In the genomic region with DNA sequence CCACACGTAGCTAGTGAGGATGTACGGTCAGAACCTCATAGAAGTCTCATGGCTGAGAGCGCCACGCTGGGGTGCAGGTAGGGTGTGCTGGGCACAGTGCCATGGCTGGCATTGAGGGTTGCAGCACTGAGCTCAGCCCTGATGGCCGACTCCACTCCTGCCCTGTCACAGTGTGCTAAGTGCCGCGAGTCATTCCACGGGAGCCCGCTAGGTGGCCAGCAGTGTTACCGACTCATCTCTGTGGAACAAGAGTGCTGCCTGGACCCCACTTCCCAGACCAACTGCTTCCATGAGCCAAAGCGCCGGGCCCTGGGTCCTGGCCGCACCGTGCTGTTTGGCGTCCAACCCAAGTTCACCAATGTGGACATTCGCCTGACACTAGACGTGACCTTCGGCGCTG, we compare ENCODE assay signal across 15 mouse cellular contexts. TPM values are rescaled to one million over a fixed set of nuclear protein-coding genes. Genes with fewer than 3 reads are reported as not detected.
DNase-seq lines count a peak whose midpoint lies in the region; ATAC-seq and TF ChIP-seq lines count a peak whose summit lies in the region.
"Had no signal": no experiment of that assay in that cellular context is flagged by ENCODE, and none has a peak within 500 bp of the region (broad histone marks: within the 10 kb centered on the region; RNA-seq: fewer than 3 reads in every experiment).

No protein-coding gene starts in this region.

- no peak overlapping the region for H3K27ac ChIP-seq in kidney, embryonic 16.5 days (ENCODE audit: low read length)
- no peak overlapping the region for H3K27ac ChIP-seq in ES-E14 (ENCODE audit: insufficient read depth, low read depth, low read length, poor library complexity, severe bottlenecking)
- no peak overlapping the region for H3K27ac ChIP-seq in liver, postnatal 0 days (ENCODE audit: low read depth)
- H3K27ac ChIP-seq: embryonic facial prominence, embryonic 13.5 days; limb, embryonic 15.5 days had no signal

- ATAC-seq in kidney, embryonic 16.5 days (ENCODE audit: low FRiP score, low TSS enrichment), result no peak
- ATAC-seq in liver, postnatal 0 days, result no peak
- ATAC-seq: activated CD4-positive, CD25-positive, alpha-beta regulatory T cell, adult 4 months had no signal

- TF ChIP-seq CTCF in liver, postnatal 0 days (IDR thresholded peaks at IDR 0.05; ENCODE audit: low read depth), result peak; percentile 37

- WGBS in kidney, embryonic 16.5 days, result 86% methylated on average over 19 of the region's 19 CpGs
- WGBS in liver, postnatal 0 days (ENCODE audit: insufficient replicate concordance), result 85% methylated on average over 19 of the region's 19 CpGs

- peaks cover 47% of the 10 kb centered on the region for H3K36me3 ChIP-seq in kidney, embryonic 16.5 days (ENCODE audit: insufficient read depth, low read length)
- peaks cover 12% of the 10 kb centered on the region; the same call in 1 of the 2 replicates for H3K36me3 ChIP-seq in ES-E14 (ENCODE audit: control insufficient read depth, insufficient read depth, low read length, poor library complexity, severe bottlenecking)
- H3K36me3 ChIP-seq in liver, postnatal 0 days (replicated peaks; ENCODE audit: insufficient read depth, low read length), result no peaks in the 10 kb centered on the region

- peak; percentile 30 to 51 for DNase-seq in kidney, postnatal 25 days
- DNase-seq in ES-E14 (ENCODE audit: low read depth, low spot score) (peak; percentile 41), MN1 (ENCODE audit: low spot score) (no peak)
- DNase-seq in brain, adult 2 months (ENCODE audit: low read depth, low spot score), result peak; percentile 85
- no peak for DNase-seq in liver, postnatal 0 days
- DNase-seq in frontal cortex, postnatal 14 days (ENCODE audit: low spot score in 2 of 2), result no peak
- no peak for DNase-seq in B cell, adult 2 months
- DNase-seq: heart, adult 11 months had no signal

- peaks cover 4% of the 10 kb centered on the region for H3K4me1 ChIP-seq in kidney, embryonic 16.5 days (ENCODE audit: insufficient read depth, low read length)
- peaks cover 0 to 21% of the 10 kb centered on the region in 2 experiments; a peak in 1 of 4 replicates for H3K4me1 ChIP-seq in ES-E14 (ENCODE audit: control insufficient read depth in 2 of 2, insufficient read depth in 2 of 2, low read length in 2 of 2, poor library complexity in 1 of 2)
- no peaks in the 10 kb centered on the region for H3K4me1 ChIP-seq in liver, postnatal 0 days (ENCODE audit: insufficient read depth)

- no peak for TF ChIP-seq EP300 in liver, postnatal 0 days (IDR thresholded peaks at IDR 0.05; ENCODE audit: low read depth)

- in situ Hi-C loops in ES-E14 (cut with MboI; ENCODE audit: low sequenced_read_pairs in 2 of 2, unreplicated experiment in 2 of 2), result no loop called here

- H3K4me3 ChIP-seq in kidney, embryonic 16.5 days (ENCODE audit: low read length), result no peak overlapping the region
- H3K4me3 ChIP-seq in ES-E14 (ENCODE audit: insufficient read depth in 1 of 2, low read depth in 1 of 2, low read length in 2 of 2, poor library complexity in 1 of 2, severe bottlenecking in 1 of 2), result no peak overlapping the region; a peak in 1 of 4 replicates
- no peak overlapping the region for H3K4me3 ChIP-seq in liver, postnatal 0 days (ENCODE audit: low read depth, low read length)
- H3K4me3 ChIP-seq: embryonic facial prominence, embryonic 13.5 days; limb, embryonic 15.5 days; myocyte had no signal

- no peak overlapping the region for H3K9ac ChIP-seq in kidney, embryonic 16.5 days (replicated peaks; ENCODE audit: low read length)
- no peak overlapping the region for H3K9ac ChIP-seq in ES-E14 (ENCODE audit: insufficient read depth, low read depth, low read length, poor library complexity, severe bottlenecking)
- H3K9ac ChIP-seq in liver, postnatal 0 days (replicated peaks), result no peak overlapping the region
- H3K9ac ChIP-seq: embryonic facial prominence, embryonic 13.5 days; limb, embryonic 15.5 days had no signal

- peaks cover 21% of the 10 kb centered on the region for H3K27me3 ChIP-seq in kidney, embryonic 16.5 days (ENCODE audit: insufficient read depth, low read length)
- peaks cover 24% of the 10 kb centered on the region for H3K27me3 ChIP-seq in liver, postnatal 0 days (ENCODE audit: insufficient read depth, low read length)

- H3K4me2 ChIP-seq in kidney, embryonic 16.5 days (replicated peaks; ENCODE audit: low read depth, low read length), result no peak overlapping the region
- H3K4me2 ChIP-seq in liver, postnatal 0 days (ENCODE audit: low read depth, low read length), result no peak overlapping the region
- H3K4me2 ChIP-seq: embryonic facial prominence, embryonic 13.5 days; limb, embryonic 15.5 days had no signal

- H3K9me3 ChIP-seq in kidney, embryonic 16.5 days (ENCODE audit: low read length), result no peaks in the 10 kb centered on the region
- H3K9me3 ChIP-seq in ES-E14 (ENCODE audit: control insufficient read depth, insufficient read depth, low read depth, low read length), result no peaks in the 10 kb centered on the region
- H3K9me3 ChIP-seq in liver, postnatal 0 days (ENCODE audit: low read length), result no peaks in the 10 kb centered on the region
- H3K9me3 ChIP-seq: embryonic facial prominence, embryonic 13.5 days; limb, embryonic 15.5 days had no signal

TF ChIP-seq in ES-E14, 5 proteins besides CTCF, POLR2A, EP300 and RAD21:
- no peak for TF ChIP-seq MAFK (IDR thresholded peaks at IDR 0.05; ENCODE audit: insufficient read depth, low read depth, low read length)
- TF ChIP-seq HCFC1 (IDR thresholded peaks at IDR 0.05; ENCODE audit: borderline replicate concordance, insufficient read depth, low read length), result no peak

RNA-seq across cellular contexts. Expression of a gene that starts 6.4 kb away (rescaled TPM):
- polyA plus RNA-seq in kidney, embryonic 16.5 days (2015; fragmentation: Nextera tagmentation; extraction: Ambion mirVana), result 1.4 TPM in 1 of 2 replicates, not detected in the other
- total RNA-seq in ES-E14 (2012; rRNA removed), result not detected in 2 replicates
- polyA plus RNA-seq in liver, postnatal 0 days (2015; fragmentation: Nextera tagmentation; extraction: Ambion mirVana), result not detected in 2 replicates
- polyA plus RNA-seq: activated CD4-positive, CD25-positive, alpha-beta regulatory T cell, adult 4 months; intestine, embryonic 14.5 days; myocyte; spleen, adult 2 months had no signal

RNA-seq across cellular contexts. Expression of a gene that starts 35.4 kb away (rescaled TPM):
- 11.2 and 11.9 TPM in 2 replicates for polyA plus RNA-seq in kidney, embryonic 16.5 days (2015; fragmentation: Nextera tagmentation; extraction: Ambion mirVana)
- 3.8 and 4.7 TPM in 2 replicates for total RNA-seq in ES-E14 (2012; rRNA removed)
- polyA plus RNA-seq in liver, postnatal 0 days (2015; fragmentation: Nextera tagmentation; extraction: Ambion mirVana), result 5.2 and 5.5 TPM in 2 replicates

RNA-seq across cellular contexts. Expression of a gene that starts 46.2 kb away (rescaled TPM):
- 16.9 and 18.2 TPM in 2 replicates for polyA plus RNA-seq in kidney, embryonic 16.5 days (2015; fragmentation: Nextera tagmentation; extraction: Ambion mirVana)
- total RNA-seq in ES-E14 (2012; rRNA removed), result 47.5 and 69.9 TPM in 2 replicates
- polyA plus RNA-seq in liver, postnatal 0 days (2015; fragmentation: Nextera tagmentation; extraction: Ambion mirVana), result 0.58 and 0.81 TPM in 2 replicates

RNA-seq across cellular contexts. Expression of a gene that starts 49.5 kb away (rescaled TPM):
- polyA plus RNA-seq in kidney, embryonic 16.5 days (2015; fragmentation: Nextera tagmentation; extraction: Ambion mirVana), result 0.65 and 1.0 TPM in 2 replicates
- 0.31 TPM in 1 of 2 replicates, not detected in the other for total RNA-seq in ES-E14 (2012; rRNA removed)
- polyA plus RNA-seq in liver, postnatal 0 days (2015; fragmentation: Nextera tagmentation; extraction: Ambion mirVana), result not detected in 2 replicates
- polyA plus RNA-seq: activated CD4-positive, CD25-positive, alpha-beta regulatory T cell, adult 4 months; embryonic facial prominence, embryonic 13.5 days; intestine, embryonic 14.5 days; spleen, adult 2 months had no signal

RNA-seq across cellular contexts. Expression of a gene that starts 57.2 kb away (rescaled TPM):
- 0.10 and 0.67 TPM in 2 replicates for polyA plus RNA-seq in kidney, embryonic 16.5 days (2015; fragmentation: Nextera tagmentation; extraction: Ambion mirVana)
- total RNA-seq in ES-E14 (2012; rRNA removed), result 1.2 and 1.7 TPM in 2 replicates
- polyA plus RNA-seq in liver, postnatal 0 days (2015; fragmentation: Nextera tagmentation; extraction: Ambion mirVana), result not detected in 2 replicates
- polyA plus RNA-seq: activated CD4-positive, CD25-positive, alpha-beta regulatory T cell, adult 4 months; spleen, adult 2 months had no signal

Comparison
In these comparisons a context has a peak if more than half of its experiments do, and no peak if none do; other contexts are left out.
1. DNase-seq: peak in kidney, postnatal 25 days (2 of 2), ES-E14 (single experiment) and brain, adult 2 months (single experiment); none in liver, postnatal 0 days (single experiment), MN1 (single experiment), frontal cortex, postnatal 14 days (0 of 2) and B cell, adult 2 months (0 of 2).